Mouse (Mus musculus): ENCODE data around the gene Gm12184.

DNA sequence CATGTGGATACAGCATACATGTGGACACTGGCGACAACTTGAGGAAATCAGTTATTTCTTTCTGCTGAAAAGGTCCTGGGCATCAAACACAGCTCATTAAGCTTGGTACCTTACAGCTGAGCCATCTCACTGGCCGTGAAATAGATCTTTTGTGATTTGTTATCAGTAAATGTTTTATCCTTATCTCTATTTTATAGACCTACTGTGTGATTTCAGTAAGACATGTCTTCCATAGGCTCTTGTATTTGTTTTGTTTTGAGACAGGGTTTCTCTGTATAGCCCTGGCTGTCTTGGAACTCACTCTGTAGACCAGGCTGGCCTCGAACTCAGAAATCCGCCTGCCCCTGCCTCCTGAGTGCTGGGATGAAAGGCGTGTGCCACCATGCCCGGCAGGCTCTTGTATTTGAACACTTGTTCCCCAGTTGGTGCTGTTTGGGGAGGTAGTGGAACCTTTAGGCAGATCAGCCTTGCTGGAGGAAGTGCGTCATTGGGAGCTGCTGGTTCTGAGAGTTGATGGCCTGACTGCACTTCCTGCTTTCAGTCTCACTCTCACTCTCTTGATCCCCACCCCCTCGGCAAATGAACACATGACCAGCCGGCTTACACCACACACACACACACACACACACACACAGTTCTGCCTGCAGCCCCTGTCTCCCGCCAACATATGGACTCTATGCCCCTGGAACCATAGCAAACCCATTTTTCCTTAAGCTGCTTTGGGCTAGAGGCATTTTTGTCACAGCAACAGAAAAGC lies 38.8 kb downstream of the Gm12184 start:
- TF ChIP-seq CTCF (conservative IDR thresholded peaks at IDR 0.05; ENCODE audit: insufficient read depth, insufficient read length, low read depth, low read length), result no peak
- TF ChIP-seq POLR2A (IDR thresholded peaks at IDR 0.05; ENCODE audit: low read depth, low read length), result no peak

Measured in kidney, adult 2 months (tissue).